Mouse (Mus musculus) brain, embryonic 14.5 days (tissue): Measurements from ENCODE around the gene Ube2o. TPM values are rescaled to one million over a fixed set of nuclear protein-coding genes. Genes with fewer than 3 reads are reported as not detected.

ENCODE experiments used
- DNase-seq: peaks from one replicate; pipeline ENCODE4 v3.0.0-alpha.2; 2011; ENCODE audit warnings: low read depth
- CTCF ChIP-seq: fragments of 200-500 bp; IDR thresholded peaks from 2 replicates; pipeline ENCODE4 v1.5.1; 2012; ENCODE audit warnings: inconsistent platforms, mild to moderate bottlenecking, moderate library complexity, borderline replicate concordance; ENCODE audit not compliant: insufficient read depth, insufficient read length; ENCODE audit errors: extremely low read depth
- POLR2A ChIP-seq: fragments of 200-500 bp; IDR thresholded peaks from 2 replicates; pipeline ENCODE4 v1.6.1; 2012; ENCODE audit warnings: mild to moderate bottlenecking, inconsistent platforms, borderline replicate concordance; ENCODE audit not compliant: poor library complexity, insufficient read depth, insufficient read length, severe bottlenecking; ENCODE audit errors: extremely low read depth
- polyA plus RNA-seq: library from polyadenylated mRNA; depleted of rRNA; stranded (reverse); fragments of >200 nt; gene quantifications from 2 replicates; pipeline ENCODE4 v1.2.3, GENCODE M21; 2012

Gene Ube2o
- polyA plus RNA-seq, 1 experiment: 68.5 TPM

DNA sequence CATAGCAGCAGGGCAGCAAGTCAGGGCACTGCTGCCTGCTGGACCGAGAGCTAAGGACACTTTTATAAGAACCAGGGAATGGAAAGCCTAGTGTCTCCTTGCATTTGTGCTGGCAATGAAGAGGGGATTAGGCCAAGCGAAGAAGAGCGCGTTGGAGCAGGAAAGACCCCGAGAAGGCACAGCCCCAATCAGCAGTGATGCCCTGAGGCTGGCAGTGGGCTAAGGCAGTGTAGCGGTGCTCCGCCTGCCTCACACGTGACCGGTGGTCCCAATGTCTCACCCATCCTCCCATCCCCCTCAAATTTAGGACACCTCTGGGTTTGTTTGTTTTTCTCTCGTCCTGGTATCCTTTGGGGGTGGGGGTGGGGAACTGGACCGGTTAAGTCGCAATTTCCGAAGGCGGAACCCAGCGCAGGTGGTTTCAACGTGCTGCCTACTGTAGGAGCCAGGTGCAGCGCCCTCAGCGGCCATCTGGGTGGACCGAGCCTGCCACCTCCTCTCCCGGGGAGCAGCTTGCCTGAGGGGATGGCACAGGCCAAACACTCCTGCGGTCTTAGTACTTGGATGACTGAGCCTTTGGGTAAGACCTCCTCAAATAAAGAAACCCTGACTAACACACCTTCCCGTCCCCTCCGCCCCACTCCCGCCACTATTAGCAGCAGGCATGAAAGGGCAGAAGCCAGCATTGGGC lies 65.8 kb downstream of the Ube2o start:
- TF ChIP-seq CTCF (0 out of 2 replicates have a peak, but pooled peaks have one; percentile 19), POLR2A (no peak)
- DNase-seq: no peak

GRCm38 (mm10) chr11:116513531-116514038 lies 67.7 kb downstream of the Ube2o start:
- TF ChIP-seq CTCF (no peak), POLR2A (no peak)
- DNase-seq: no peak

GRCm38 (mm10) chr11:116512987-116513386 lies 68.3 kb downstream of the Ube2o start:
- TF ChIP-seq POLR2A (no peak), CTCF (no peak)
- DNase-seq: no peak

- no peak for TF ChIP-seq POLR2A
- TF ChIP-seq CTCF: no peak
- no peak for DNase-seq
Measured at GRCm38 (mm10) chr11:116512154-116512553, 69.1 kb downstream of the Ube2o start.

- no peak for DNase-seq
- TF ChIP-seq CTCF: no peak
- TF ChIP-seq POLR2A: no peak
Measured at GRCm38 (mm10) chr11:116511301-116511868, 69.9 kb downstream of the Ube2o start.

DNA sequence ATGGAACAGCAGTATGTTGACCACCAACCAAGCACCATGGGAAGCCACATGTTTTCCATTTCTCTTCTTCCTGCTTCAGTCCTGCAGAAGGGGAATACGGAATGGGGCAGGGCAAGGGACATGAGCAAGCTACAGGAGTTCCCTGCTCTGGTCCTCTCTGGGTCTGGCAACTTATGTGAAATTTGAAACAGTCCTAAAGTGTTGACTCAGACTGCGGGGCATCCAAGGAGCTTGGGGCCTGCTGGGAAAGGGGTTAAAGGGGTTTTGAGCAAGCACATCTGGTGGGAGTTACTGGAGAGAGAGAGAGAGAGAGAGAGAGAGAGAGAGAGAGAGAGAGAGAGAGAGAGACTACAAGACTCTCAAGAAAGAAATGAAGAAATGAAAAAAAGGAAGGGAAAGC lies 72.6 kb downstream of the Ube2o start:
- peak; percentile 14 for DNase-seq
- TF ChIP-seq CTCF: no peak
- TF ChIP-seq POLR2A: no peak

- TF ChIP-seq POLR2A: no peak
- TF ChIP-seq CTCF: no peak
- no peak for DNase-seq
Measured at GRCm38 (mm10) chr11:116506151-116506875, 74.9 kb downstream of the Ube2o start.

- DNase-seq: no peak
- no peak for TF ChIP-seq POLR2A
Measured at GRCm38 (mm10) chr11:116505573-116505972, 75.7 kb downstream of the Ube2o start.

GRCm38 (mm10) chr11:116504516-116504915 lies 76.7 kb downstream of the Ube2o start:
- no peak for DNase-seq

DNA sequence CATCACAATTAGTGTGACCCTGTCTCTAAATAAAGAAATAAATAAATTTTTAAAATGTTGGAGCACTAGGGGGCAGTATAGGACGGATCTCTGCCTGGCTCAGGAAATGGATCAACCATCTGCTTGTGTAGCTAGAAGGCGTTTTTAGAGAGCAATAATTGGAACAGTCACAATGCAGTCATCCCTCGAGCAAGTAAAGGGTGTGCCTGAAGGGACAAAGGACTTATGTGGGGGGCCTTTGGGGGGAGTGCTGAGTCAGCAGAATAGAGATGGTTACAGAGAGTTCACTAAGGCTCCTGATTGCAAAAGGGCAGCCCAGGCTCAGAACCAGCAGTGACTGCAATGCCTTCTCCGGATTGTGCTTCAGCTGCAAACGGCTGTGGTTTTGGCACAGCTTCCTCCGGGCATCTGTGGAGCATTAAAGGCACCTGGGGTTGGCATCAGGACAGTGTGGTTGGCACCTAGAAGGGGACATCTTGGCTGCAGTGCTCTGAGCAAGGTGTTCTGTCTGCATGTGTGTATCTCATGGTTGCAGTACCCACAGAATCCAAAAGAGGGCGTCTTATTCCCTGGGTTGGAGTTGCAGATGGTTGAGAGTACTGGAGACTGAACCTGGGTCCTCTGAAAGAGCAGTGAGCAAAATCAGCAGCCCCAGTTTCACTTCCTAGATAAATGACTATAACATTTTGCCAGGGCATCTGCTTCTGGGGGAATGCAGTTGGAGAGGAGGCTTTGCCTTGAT lies 80.1 kb downstream of the Ube2o start:
- TF ChIP-seq CTCF (peak; percentile 56; the same call in 1 of the 2 replicates), POLR2A (no peak)
- DNase-seq: peak; percentile 87

More at GRCm38 (mm10) chr11:116504516-116504915, 76.7 kb downstream of the Ube2o start:
- TF ChIP-seq CTCF (no peak), POLR2A (no peak)

DNA sequence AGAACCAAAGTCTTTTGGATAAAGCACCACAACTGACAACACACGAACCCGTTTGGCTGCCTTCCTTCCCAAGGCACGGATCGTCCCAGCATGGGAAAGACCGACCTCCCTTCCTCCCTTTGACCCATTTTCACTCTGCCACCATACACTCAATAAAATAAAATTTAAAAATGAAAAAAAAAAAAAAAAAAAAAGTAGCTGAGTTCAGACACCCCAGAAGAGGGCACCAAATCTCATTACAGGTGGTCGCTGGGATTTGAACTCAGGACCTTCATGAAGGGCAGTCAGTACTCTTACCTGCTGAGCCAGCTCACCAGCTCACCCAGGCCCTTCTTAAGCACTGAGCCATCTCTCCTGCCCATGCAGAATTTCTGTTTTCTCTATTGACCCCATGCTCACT lies 82.2 kb downstream of the Ube2o start:
- DNase-seq: no peak
- TF ChIP-seq CTCF: no peak
- no peak for TF ChIP-seq POLR2A
